Mouse (Mus musculus) G1E-ER4 (cell line): ENCODE measurements around the gene Tedc2. TPM values are rescaled to one million over a fixed set of nuclear protein-coding genes. Genes with fewer than 3 reads are reported as not detected.

ENCODE experiments used
- GATA1 ChIP-seq: IDR thresholded peaks from one replicate; pipeline ENCODE4 v1.8.0; 2012; ENCODE audit warnings: low read length, inconsistent platforms
- polyA plus RNA-seq: library from polyadenylated mRNA; stranded (reverse); fragments of >175 nt; gene quantifications from 2 replicates; pipeline ENCODE4 v1.2.3, GENCODE M21; 2012

Gene Tedc2
- polyA plus RNA-seq, 1 experiment, result 58.9 TPM

- no peak for TF ChIP-seq GATA1
Measured at GRCm38 (mm10) chr17:24225851-24226250, 5.2 kb upstream of the Tedc2 start.

- no peak for TF ChIP-seq GATA1
Measured at GRCm38 (mm10) chr17:24224741-24225140, 4.1 kb upstream of the Tedc2 start.

- TF ChIP-seq GATA1, result no peak
Measured at GRCm38 (mm10) chr17:24223513-24223912, 2.9 kb upstream of the Tedc2 start.

- TF ChIP-seq GATA1, result no peak
Measured at GRCm38 (mm10) chr17:24222653-24223052, 2.0 kb upstream of the Tedc2 start.

GRCm38 (mm10) chr17:24216836-24217235, 3.8 kb downstream of the Tedc2 start:
- TF ChIP-seq GATA1, result no peak

GRCm38 (mm10) chr17:24213186-24213585, 7.5 kb downstream of the Tedc2 start:
- no peak for TF ChIP-seq GATA1

- TF ChIP-seq GATA1, result no peak
Measured at GRCm38 (mm10) chr17:24212441-24213018, 8.1 kb downstream of the Tedc2 start.

- no peak for TF ChIP-seq GATA1
Measured at GRCm38 (mm10) chr17:24211631-24212440, 8.8 kb downstream of the Tedc2 start.

- TF ChIP-seq GATA1, result no peak
Measured at GRCm38 (mm10) chr17:24210591-24210990, 10.1 kb downstream of the Tedc2 start.

GRCm38 (mm10) chr17:24209916-24210240, 10.8 kb downstream of the Tedc2 start:
- no peak for TF ChIP-seq GATA1

- no peak for TF ChIP-seq GATA1
Measured at GRCm38 (mm10) chr17:24209043-24209915, 11.4 kb downstream of the Tedc2 start, which contains the start of gene Ntn3. Gene Ntn3 (minus strand): TSS chr17:24209531.

- TF ChIP-seq GATA1, result no peak
Measured at GRCm38 (mm10) chr17:24208641-24209042, 12.0 kb downstream of the Tedc2 start.

- TF ChIP-seq GATA1, result no peak
Measured at GRCm38 (mm10) chr17:24207768-24208640, 12.6 kb downstream of the Tedc2 start.

- no peak for TF ChIP-seq GATA1
Measured at GRCm38 (mm10) chr17:24206451-24207351, 13.9 kb downstream of the Tedc2 start.
